Mouse (Mus musculus) brown adipose tissue, adult 24 weeks (tissue): ENCODE data around the gene Nudt12. TPM values are rescaled to one million over a fixed set of nuclear protein-coding genes. Genes with fewer than 3 reads are reported as not detected.

Source experiments
- polyA plus RNA-seq: library from polyadenylated mRNA; stranded (reverse); fragments of >200 nt; gene quantifications from 2 replicates; pipeline ENCODE4 v1.2.4, GENCODE M21; 2012; ENCODE audit not compliant: missing spikeins, insufficient read depth, insufficient read length

The Nudt12 gene
- polyA plus RNA-seq, 1 experiment = 70.2 TPM

Other genes starting within 250 kb of the Nudt12 start
- not detected in 2 replicates for gene Pdzph1, start 22.0 kb downstream of the Nudt12 start, polyA plus RNA-seq